Mouse (Mus musculus): Measurements from ENCODE around the gene Ube2s.
A peak's percentile ranks its signal among the peaks of the same experiment; 100 is the strongest.

Ube2s gene

DNA sequence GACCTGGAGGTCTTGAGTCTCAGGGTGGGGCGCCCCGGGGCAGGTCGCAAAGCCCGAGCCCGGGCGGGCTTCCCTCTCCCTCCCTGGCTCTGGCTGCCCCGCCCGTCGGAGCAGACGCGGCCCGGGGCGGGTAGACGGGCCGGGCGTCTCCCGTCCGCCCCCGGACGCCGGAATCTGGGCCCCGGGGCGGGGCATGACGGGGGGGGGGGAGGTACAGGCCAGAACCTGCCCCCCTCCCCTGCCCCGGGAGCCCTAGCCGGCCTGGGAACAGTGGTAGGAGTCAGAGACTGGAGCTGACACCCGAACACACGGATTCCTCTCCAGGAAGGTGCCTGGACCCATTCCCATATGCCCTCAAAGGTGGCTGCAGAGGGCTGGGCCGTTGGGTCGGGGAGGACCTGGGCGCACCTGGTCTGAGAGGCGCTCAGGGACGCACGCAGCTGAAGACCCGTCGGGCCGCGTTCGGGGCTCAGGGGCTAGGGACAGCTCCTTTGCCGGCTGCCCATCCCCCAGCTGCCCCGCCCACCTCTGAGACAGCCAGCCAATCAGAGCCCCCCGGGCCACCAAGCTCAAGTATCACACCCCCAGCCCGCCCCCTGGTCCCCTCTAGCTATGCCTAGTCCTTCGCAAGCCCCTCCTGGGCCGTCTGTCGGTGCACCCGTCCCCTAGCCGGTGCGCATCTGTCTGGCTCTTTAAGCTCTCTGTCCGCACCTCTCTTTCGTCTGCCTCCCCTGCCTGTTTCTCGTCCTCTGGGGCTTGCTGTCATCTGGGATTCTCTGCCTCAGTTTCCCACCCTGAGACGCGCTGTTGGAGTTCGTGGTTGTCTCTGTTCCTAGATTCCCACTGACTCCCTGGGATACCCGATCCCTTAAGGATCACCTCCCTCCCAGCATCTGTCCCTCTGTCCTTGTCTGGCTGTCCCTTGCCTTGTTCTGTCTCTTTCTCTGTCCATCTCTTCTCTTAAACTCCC, 35.2 kb downstream of the Ube2s start:
- peak; percentile 22 for DNase-seq (ENCODE audit: low spot score)

DNA sequence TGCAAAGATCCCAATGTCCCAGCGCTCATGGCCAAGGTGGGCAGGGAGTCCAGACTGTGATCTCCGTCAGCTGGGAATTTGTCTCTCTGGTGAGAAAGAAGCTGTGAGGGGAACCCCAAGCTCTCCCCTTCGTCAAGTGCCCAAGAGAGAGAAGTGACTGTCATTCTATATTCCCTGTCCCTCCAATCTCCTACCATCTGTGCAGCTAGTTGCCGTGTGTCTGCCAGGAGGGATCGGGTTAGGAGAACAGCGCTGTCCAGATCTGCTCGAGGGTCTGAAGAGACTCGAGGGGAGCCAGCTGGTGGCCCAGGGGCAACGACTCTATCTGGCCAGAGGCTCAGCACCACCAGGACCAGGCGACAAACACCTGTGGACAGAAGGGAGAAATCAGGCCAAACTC, 36.3 kb downstream of the Ube2s start:
- DNase-seq (ENCODE audit: low spot score) = no peak

DNA sequence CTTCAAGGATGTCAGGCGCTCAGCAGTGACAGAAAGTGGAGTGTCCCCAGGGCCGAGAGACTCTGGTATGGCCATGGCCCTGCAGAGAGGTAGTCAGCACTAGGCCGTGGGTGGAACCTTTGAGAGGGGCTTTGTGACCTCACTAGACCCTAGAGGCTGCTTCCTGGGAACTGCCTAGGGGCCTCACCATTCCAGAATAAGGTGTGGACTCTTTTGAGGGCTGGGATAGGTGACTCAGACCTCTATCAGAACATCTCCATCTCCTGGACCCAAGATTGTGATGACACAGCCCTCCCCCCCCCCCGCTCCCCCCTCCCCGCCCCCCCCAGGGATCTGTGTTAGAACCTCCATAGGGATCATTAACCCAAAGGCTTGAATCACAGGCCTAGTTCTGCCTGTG, 41.2 kb downstream of the Ube2s start, which contains the start of gene Fam71e2:
Gene Fam71e2 (minus strand): TSS at position 101 of the 400 bp plus-strand sequence.
- no peak for DNase-seq (ENCODE audit: low spot score)

DNA sequence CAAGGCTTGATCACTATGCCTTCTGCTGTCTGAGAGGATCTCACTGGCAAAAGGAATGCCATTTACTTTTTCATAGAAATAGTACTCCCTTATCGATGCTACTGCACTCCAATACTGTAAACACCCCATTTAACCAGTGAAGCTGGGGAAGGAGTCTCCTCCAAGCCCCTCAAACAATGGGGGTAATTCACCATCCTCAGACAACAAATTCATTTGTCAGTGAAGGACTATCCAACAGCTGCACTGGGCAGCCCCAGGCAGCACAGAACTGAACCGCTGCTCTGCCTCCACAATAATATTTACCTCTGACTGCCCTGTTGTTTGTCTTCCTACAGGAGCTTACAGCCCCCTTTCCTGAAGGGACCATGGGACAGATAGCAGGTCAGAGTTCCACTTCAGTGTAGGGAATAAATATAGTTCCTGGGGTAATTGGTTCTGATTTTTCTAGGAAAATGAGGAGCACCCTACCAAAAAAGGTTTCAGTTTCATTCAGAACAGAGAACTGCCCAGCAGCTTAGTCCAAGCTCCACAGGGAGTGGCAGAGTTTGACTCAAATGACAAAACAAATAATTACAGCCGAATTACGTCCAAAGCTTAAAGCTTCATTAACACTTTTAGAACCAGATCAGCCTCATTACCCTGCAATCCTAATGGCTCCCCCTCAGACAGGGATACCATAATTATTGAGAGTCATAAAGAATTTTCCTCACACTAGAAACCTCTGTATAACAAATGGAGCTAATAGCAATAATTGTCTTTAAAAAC, 47.3 kb downstream of the Ube2s start:
- DNase-seq (ENCODE audit: low spot score) = no peak

DNA sequence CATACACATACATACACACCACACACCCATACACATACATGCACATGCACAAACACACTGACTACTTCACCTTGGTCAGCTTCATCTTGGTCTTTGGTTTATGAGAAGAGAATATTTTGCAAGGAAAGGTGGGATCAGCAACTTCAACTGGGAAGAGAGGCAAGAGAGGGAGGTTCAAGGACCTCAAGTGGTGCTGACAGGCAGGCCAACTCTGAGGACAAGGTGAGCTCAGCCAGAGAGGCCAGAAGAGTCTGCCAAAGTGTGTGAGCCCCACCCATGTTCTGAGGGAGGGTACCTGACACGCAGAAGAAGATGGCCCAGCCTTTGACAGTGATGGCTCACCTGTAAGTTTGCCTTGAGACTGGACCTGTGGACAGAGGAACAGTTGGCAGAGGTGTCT, 52.7 kb downstream of the Ube2s start:
- no peak for DNase-seq (ENCODE audit: low spot score)

DNA sequence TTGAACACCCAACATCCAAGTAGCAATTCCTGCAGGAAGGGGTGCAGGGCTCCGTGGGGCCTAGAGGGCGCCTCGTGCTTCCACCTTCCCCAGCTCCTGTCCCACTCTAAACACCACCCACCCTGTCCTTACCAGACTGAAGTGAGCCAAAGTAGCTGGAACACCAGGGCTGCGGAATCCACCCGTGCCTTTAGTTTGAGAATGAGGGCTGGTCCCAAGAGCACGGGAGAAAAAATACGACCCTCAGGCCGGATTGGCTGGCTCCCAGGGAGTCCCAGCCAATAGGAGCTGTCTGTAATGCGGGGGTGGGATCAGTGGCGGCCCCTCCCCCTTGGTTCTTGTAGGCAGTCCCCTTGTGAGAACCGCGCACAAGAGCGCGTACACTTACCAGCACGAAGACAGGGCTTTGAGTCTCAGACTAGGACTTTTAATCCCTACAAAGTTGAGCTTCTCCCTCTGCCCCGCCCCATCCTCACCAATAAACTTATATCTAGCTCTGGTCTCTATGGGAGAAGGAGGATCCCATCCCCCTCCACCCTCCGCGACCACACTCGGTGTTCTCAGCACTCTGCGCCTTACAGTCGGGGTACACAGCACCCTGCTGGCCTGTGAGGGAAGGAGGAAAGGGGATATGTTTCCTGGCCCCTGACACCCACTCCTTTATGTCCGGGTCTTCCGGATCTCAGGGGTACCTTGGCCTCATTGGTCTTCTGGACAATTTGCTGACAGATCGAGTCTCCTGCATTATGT, 59.4 kb downstream of the Ube2s start, which contains the start of gene Cox6b2:
Gene Cox6b2 (minus strand): TSS at position 274 of the 750 bp plus-strand sequence.
- DNase-seq (ENCODE audit: low spot score) = peak; percentile 79

DNA sequence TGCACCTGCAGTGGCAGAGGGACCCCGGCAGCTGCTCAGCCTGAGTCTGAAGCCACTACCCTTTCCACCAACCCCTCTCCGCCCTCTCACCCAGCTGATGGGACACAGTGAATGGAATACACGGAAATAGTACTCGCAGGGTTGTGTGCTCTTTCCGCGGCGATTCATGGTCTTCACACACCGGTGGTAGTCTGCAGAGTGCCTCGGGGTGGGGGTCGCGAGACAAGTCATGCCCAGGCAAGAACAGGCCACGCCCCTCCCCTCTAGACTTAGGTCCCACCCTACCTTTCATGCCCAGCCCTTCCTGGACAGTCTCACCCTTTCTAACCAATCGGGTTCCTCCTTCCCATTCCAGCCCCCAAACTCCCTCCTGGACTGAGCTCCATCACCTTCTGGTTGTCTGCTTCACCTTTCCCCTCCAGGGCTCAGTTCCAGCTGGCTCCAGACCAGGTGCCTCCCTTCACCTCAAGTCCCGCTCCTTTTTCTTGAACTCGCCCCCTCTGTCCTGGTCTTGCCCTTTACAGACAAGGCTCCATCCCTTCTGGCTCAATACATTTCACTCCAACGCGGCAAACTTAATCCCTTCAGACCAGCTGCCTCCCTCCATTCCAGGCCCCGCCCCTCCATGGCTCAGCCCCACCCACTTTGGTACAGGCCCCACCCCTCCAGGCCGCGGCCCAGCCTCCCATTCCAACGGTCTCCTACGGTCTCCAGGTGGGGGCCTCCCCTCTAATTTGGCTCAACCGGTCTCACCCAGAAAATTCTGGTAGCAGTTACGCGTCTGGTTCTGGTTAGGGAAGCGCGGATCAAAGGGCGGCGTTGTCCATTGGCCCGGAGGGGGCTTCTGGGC, 60.2 kb downstream of the Ube2s start:
- no peak for DNase-seq (ENCODE audit: low spot score)

DNA sequence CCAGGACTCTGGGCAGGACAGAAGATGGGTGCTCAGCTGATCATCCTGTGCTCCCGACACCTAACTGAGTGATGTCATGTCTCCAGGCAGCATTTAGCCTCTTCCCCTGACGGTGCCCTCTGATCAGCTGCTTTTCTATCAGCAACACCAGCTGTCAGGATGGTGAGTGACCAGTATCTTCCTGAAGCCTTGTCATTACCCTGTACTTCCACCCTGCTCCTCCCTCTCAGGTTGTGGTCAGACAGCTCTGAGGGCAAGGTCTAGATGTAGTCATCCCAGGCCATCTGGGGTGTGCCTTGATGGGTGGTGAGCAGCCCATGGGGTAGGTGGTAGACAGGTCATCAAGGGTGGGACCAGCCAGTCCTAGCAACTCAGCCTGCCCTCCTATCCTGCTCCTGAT, 63.2 kb downstream of the Ube2s start:
- no peak for DNase-seq (ENCODE audit: low spot score)

DNA sequence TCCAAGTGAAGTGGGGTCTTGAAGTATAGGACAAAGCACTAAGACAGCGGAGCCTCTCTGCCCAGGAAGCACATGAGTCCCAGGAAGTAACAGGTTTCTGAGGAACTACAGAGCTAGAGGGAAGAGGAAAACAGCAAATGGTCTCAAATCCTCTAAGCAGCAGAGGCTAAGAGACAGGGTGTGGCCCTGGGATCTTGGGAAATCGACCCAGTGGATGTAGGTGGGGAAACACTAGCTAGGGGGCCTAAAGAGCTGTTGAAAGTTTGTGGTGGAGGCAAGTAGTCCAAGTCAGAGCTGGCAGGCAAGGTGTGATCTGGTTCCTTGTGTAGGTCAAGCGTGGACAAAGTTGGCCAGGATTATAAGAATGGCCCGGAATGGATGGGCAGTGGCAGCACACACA, 64.1 kb downstream of the Ube2s start:
- DNase-seq (ENCODE audit: low spot score) = no peak

DNA sequence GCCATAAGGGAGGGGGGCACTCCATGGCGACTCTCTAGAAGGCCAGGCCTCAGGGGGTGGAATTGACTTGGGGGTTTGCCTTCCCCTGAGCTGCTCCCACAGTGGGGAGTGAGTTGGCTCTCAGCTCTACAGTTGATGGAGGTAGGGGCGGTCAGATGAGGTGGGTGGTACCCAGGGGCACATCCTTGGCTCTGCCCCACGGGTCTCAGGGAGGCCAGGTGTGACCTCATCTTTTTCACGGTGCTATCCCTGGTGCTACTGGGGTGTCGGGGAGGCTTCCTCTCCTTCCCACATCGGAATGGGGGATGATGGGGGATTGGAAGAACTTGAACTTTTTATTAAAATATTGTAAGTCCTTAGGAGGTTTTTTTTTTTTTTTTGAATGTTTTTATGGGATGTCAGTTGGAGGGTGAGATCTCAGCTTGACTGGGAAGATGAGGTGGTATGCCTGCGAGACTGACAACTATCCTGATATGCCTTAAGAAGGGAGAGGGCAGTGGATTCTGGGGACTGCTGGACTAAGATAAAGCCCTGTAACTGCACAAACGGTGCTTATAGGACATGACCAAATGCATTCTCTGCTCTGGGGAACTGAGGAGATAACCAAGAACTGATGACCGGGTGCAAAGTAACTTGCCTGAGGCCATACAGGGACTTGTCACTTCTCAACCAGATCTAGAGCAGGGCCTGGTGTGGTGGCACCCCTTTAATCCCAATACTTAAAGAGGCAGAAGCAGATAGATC, 65.1 kb downstream of the Ube2s start:
- DNase-seq (ENCODE audit: low spot score) = no peak

DNA sequence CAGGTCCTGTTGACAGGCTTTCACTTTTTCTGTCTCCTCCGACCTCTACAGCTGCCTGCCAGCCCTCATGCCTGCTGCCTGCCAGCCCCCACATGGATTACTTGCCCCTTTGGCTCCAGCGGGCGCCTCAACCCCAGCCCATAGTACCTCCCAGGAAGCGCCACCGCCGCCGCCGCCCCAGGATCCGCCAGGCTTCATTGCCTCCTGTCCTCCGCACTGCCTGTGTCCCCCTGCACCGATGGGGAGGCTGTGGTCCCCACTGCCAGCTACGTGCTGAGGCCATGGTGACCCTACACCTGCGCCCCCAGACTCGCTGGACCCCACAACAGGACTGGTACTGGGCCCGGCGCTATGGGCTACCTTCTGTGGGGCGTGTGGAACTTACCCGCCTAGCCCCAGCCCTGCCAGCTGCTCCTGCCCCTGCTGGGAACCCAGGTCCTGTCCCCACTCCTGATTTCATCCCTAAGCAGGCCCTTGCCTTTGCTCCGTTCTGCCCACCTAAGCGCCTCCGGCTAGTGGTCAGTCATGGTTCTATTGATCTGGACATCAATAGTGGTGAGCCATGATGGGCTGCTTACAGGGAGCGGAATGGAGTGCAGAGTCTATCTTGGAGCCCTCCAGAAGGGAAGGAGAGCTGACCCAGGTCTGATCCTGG, 65.9 kb downstream of the Ube2s start:
- no peak for DNase-seq (ENCODE audit: low spot score)

DNA sequence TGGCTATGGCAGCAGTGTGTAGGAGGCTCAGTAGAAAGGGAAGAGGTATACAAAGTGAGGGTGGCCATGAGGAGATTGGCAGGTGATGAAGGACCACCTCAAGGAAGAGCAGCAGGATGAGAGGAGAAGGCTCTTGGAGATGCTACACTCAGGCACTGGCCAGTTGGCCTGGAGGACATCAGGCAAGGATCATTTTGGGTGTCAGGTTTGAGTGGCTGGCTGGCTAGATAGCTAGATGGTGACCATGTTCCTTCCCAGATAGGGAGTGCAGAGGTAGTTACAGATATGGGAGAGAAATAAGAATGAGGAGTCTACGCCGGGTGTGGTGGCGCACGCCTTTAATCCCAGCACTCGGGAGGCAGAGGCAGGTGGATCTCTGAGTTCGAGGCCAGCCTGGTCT, 67.5 kb downstream of the Ube2s start:
- DNase-seq (ENCODE audit: low spot score) = no peak
